Mouse (Mus musculus) lung, adult 2 months (tissue): ENCODE results near the gene Csf2.

Experiments
- CTCF ChIP-seq: fragments of 200-500 bp; IDR thresholded peaks from 2 replicates; pipeline ENCODE4 v1.5.1; 2011; ENCODE audit warnings: mild to moderate bottlenecking, low read length, control low read depth; ENCODE audit not compliant: insufficient read depth
- POLR2A ChIP-seq: fragments of 200-500 bp; IDR thresholded peaks from 2 replicates; pipeline ENCODE4 v1.6.1; 2011; ENCODE audit warnings: low read depth, mild to moderate bottlenecking, control low read depth, low read length, borderline replicate concordance; ENCODE audit errors: extremely low read depth

DNA sequence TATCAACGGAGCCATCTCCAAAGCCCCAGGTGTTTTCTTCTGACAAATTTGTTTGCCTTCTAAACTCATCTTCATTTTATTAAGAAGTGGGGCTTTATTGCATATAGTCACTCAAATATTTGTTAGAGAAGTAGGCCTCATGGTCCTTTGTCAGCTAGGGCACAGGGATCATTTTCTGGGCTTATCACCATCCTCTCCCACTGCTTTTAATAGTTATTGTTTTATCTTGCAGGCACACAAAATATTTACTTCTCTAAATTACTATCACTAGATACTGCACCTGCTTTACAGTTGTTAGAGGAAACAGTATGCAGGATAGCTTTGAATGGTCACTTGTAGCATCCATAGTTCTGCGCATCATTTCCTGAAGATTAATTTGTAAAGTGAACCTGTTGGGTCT lies 42.7 kb upstream of the Csf2 start:
- TF ChIP-seq POLR2A = no peak
- TF ChIP-seq CTCF = no peak
